Mouse (Mus musculus): ENCODE results near the gene Ogfod1.

DNA sequence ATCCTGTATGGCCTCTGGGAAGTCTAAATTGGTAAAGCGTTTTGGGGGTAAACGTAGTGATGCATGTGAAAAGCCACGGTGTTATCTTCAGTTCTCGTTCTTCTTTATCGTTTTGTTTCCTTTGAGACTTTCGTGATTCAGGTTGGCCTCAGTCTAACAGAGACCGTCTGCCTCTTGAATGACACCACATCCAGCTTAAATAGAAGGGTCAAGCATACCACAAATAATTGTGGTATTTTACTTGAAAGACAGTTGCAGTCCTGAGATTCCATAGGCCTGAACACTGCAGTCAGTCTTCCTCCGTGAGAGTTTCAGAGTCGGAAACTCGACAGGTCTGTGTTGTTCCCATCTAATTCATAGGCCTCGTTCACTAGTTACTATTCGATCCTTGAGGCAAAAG lies 15.7 kb downstream of the Ogfod1 start:
- TF ChIP-seq CTCF (IDR thresholded peaks at IDR 0.05; ENCODE audit: low read depth) (no peak), EP300 (IDR thresholded peaks at IDR 0.05; ENCODE audit: low read depth) (no peak)

Data from heart, postnatal 0 days (tissue).